Mouse (Mus musculus): ENCODE measurements around the gene Ptprq. TPM values are rescaled to one million over a fixed set of nuclear protein-coding genes. Genes with fewer than 3 reads are reported as not detected.

Gene Ptprq
- polyA plus RNA-seq, 1 experiment = not detected

- TF ChIP-seq GATA1 (IDR thresholded peaks at IDR 0.05; ENCODE audit: borderline replicate concordance, low read length) (no peak), FLI1 (IDR thresholded peaks at IDR 0.05; ENCODE audit: low read length) (no peak)
- Histone ChIP-seq H3K9me3 (no peaks in the 10 kb centered on the region), H3K4me1 (no peaks in the 10 kb centered on the region), H3K4me3 (replicated peaks) (no peak overlapping the region), H3K36me3 (replicated peaks; ENCODE audit: low read length) (no peaks in the 10 kb centered on the region), H3K27me3 (replicated peaks) (no peaks in the 10 kb centered on the region)
Observed at GRCm38 (mm10) chr10:107734327-107734726, 14.5 kb upstream of the Ptprq start.

GRCm38 (mm10) chr10:107725631-107726030, 5.8 kb upstream of the Ptprq start:
- Histone ChIP-seq H3K4me1 (no peaks in the 10 kb centered on the region), H3K36me3 (replicated peaks; ENCODE audit: low read length) (no peaks in the 10 kb centered on the region), H3K27me3 (replicated peaks) (no peaks in the 10 kb centered on the region), H3K4me3 (replicated peaks) (no peak overlapping the region), H3K9me3 (no peaks in the 10 kb centered on the region; the same call in 1 of the 2 replicates)
- TF ChIP-seq FLI1 (IDR thresholded peaks at IDR 0.05; ENCODE audit: low read length) (no peak), GATA1 (IDR thresholded peaks at IDR 0.05; ENCODE audit: borderline replicate concordance, low read length) (no peak)

- no peak overlapping the region for H3K4me3 ChIP-seq (replicated peaks)
- no peaks in the 10 kb centered on the region for H3K36me3 ChIP-seq (replicated peaks; ENCODE audit: low read length)
- no peaks in the 10 kb centered on the region for H3K9me3 ChIP-seq
- H3K4me1 ChIP-seq = no peaks in the 10 kb centered on the region
- TF ChIP-seq GATA1 (IDR thresholded peaks at IDR 0.05; ENCODE audit: borderline replicate concordance, low read length) (no peak), FLI1 (IDR thresholded peaks at IDR 0.05; ENCODE audit: low read length) (no peak)
- no peaks in the 10 kb centered on the region for H3K27me3 ChIP-seq (replicated peaks)
Observed at GRCm38 (mm10) chr10:107704443-107704842, 15.4 kb downstream of the Ptprq start.

DNA sequence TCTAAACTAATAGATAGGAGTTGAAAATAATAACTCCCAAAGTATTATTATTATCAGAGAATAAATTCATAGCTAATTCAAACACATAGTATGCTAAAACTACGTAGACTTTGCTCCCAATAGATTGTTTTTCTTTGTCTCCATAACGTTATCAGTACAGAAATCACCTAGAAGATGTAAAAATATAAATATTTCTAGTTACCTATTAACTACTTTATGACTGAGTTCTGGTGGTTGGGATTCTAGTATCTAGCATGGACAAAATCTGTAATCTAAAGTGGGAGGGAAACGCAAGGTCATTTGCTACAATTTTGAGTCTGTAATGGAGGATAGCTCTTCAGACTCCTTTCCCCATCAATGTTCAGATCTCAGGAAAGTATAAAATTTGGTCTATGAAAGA, 18.9 kb downstream of the Ptprq start:
- H3K36me3 ChIP-seq (replicated peaks; ENCODE audit: low read length) = no peaks in the 10 kb centered on the region
- no peaks in the 10 kb centered on the region for H3K4me1 ChIP-seq
- H3K27me3 ChIP-seq (replicated peaks) = no peaks in the 10 kb centered on the region
- no peaks in the 10 kb centered on the region for H3K9me3 ChIP-seq
- no peak overlapping the region for H3K4me3 ChIP-seq (replicated peaks)
- TF ChIP-seq FLI1 (IDR thresholded peaks at IDR 0.05; ENCODE audit: low read length) = no peak
- no peak for TF ChIP-seq GATA1 (IDR thresholded peaks at IDR 0.05; ENCODE audit: borderline replicate concordance, low read length)

DNA sequence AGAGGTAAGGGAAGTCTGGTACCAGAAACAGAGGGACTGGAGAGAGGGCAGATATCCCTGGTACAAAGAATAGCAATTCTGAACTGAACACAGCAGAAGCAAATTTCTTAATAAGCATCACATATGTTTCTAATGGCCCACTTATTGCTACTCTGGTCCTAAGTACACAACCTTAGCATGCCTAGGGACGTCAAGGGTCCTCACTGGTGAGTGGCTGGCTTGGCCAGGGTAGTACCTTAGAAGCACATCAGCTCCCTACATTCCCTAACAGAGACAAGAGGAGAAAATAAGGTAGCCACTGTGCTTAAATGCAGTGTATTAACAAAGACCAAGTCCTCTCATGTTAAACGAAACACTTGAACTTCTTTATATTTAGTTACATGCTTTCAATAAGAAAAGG, 21.1 kb downstream of the Ptprq start:
- Histone ChIP-seq H3K9me3 (no peaks in the 10 kb centered on the region), H3K4me1 (no peaks in the 10 kb centered on the region), H3K27me3 (replicated peaks) (no peaks in the 10 kb centered on the region), H3K4me3 (replicated peaks) (no peak overlapping the region), H3K36me3 (replicated peaks; ENCODE audit: low read length) (no peaks in the 10 kb centered on the region)
- TF ChIP-seq GATA1 (IDR thresholded peaks at IDR 0.05; ENCODE audit: borderline replicate concordance, low read length) = no peak
- TF ChIP-seq FLI1 (IDR thresholded peaks at IDR 0.05; ENCODE audit: low read length) = no peak

GRCm38 (mm10) chr10:107697177-107697576, 22.7 kb downstream of the Ptprq start:
- no peaks in the 10 kb centered on the region for H3K27me3 ChIP-seq (replicated peaks)
- no peaks in the 10 kb centered on the region for H3K36me3 ChIP-seq (replicated peaks; ENCODE audit: low read length)
- no peaks in the 10 kb centered on the region for H3K9me3 ChIP-seq
- no peak overlapping the region for H3K4me3 ChIP-seq (replicated peaks)
- H3K4me1 ChIP-seq = no peaks in the 10 kb centered on the region
- TF ChIP-seq FLI1 (IDR thresholded peaks at IDR 0.05; ENCODE audit: low read length) = no peak
- no peak for TF ChIP-seq GATA1 (IDR thresholded peaks at IDR 0.05; ENCODE audit: borderline replicate concordance, low read length)

- no peaks in the 10 kb centered on the region for H3K36me3 ChIP-seq (replicated peaks; ENCODE audit: low read length)
- no peak overlapping the region for H3K4me3 ChIP-seq (replicated peaks)
- 0 out of 2 replicates have a peak, but pooled peaks cover 6% of the 10 kb centered on the region for H3K9me3 ChIP-seq
- H3K4me1 ChIP-seq = no peaks in the 10 kb centered on the region
- H3K27me3 ChIP-seq (replicated peaks) = no peaks in the 10 kb centered on the region
- TF ChIP-seq FLI1 (IDR thresholded peaks at IDR 0.05; ENCODE audit: low read length) = no peak
Observed at GRCm38 (mm10) chr10:107687382-107687781, 32.5 kb downstream of the Ptprq start.

DNA sequence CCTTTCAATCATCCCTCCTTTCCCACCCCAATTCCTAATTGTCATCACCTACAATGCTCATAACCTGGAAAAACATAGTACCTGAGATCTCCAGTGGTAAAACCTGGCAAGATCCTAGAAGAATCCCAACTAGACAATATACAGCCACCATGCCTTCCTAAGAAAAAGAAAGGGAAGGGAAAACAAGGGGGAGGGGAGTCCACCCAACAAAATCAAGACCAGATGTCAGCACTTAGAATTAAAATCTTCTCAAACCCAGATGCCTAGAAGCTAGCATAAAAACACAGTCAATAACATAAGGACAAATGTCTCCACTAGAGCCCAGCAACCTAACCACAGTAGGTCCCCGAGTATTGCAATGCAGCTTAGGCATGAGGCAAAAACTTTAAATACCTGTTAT, 43.9 kb downstream of the Ptprq start:
- H3K36me3 ChIP-seq (replicated peaks; ENCODE audit: low read length) = no peaks in the 10 kb centered on the region
- no peaks in the 10 kb centered on the region for H3K27me3 ChIP-seq (replicated peaks)
- H3K9me3 ChIP-seq = peaks cover 7% of the 10 kb centered on the region; the same call in 1 of the 2 replicates
- TF ChIP-seq GATA1 (IDR thresholded peaks at IDR 0.05; ENCODE audit: borderline replicate concordance, low read length) (no peak), FLI1 (IDR thresholded peaks at IDR 0.05; ENCODE audit: low read length) (no peak)
- no peak overlapping the region for H3K4me3 ChIP-seq (replicated peaks)
- no peaks in the 10 kb centered on the region for H3K4me1 ChIP-seq

- Histone ChIP-seq H3K9me3 (no peaks in the 10 kb centered on the region), H3K4me1 (no peaks in the 10 kb centered on the region), H3K27me3 (replicated peaks) (no peaks in the 10 kb centered on the region), H3K36me3 (replicated peaks; ENCODE audit: low read length) (no peaks in the 10 kb centered on the region), H3K4me3 (replicated peaks) (no peak overlapping the region)
- TF ChIP-seq GATA1 (IDR thresholded peaks at IDR 0.05; ENCODE audit: borderline replicate concordance, low read length) (no peak), FLI1 (IDR thresholded peaks at IDR 0.05; ENCODE audit: low read length) (no peak)
Observed at GRCm38 (mm10) chr10:107668374-107669094, 51.3 kb downstream of the Ptprq start.

DNA sequence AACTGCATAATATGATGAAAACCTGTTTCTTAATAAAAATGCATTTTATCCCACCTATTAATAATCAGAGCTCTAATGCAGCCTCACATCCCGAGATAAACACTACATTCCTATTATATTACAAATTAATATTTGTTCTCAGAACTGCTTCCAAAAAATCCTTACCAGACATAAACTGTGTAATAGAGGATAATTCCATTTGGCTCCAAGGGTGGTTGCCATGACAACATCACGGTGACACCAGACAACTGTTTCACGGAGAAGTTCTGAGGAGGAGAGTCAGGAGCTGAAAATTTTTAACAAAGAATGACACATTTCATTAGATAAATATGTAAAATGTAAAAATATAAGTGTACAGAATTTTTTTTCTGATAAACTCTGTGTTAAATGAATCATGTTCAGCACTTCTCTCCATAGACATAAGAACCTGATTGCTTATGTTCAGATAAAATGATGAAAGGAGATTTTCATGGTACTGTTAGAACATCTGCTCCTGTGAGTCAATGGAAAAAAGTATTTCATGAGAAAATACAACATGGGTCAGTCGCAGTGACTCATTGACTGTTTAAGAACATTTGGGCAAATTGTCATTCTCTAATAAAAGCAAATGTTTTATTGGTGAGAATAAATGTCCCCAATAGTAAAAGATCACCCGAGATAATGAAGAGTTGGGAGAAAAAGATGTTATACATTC, 57.3 kb downstream of the Ptprq start:
- H3K36me3 ChIP-seq (replicated peaks; ENCODE audit: low read length) = no peaks in the 10 kb centered on the region
- H3K4me1 ChIP-seq = no peaks in the 10 kb centered on the region

More for the DNA sequence above, 57.3 kb downstream of the Ptprq start:
- no peaks in the 10 kb centered on the region for H3K9me3 ChIP-seq
- no peak overlapping the region for H3K4me3 ChIP-seq (replicated peaks)
- TF ChIP-seq GATA1 (IDR thresholded peaks at IDR 0.05; ENCODE audit: borderline replicate concordance, low read length) (no peak), FLI1 (IDR thresholded peaks at IDR 0.05; ENCODE audit: low read length) (no peak)
- no peaks in the 10 kb centered on the region for H3K27me3 ChIP-seq (replicated peaks)

Measured in megakaryocyte, embryonic 14.5 days (primary cell).